Mouse (Mus musculus) lung, postnatal 10 days (tissue): ENCODE measurements around the gene Tada1.

Experiments used
- DNase-seq: peaks from one replicate; pipeline ENCODE4 v3.0.0; 2021

Gene Tada1

GRCm38 (mm10) chr1:166379013-166379629 lies at the start of gene Tada1:
Gene Tada1, plus strand, starts transcription at chr1:166379097.
- peak; percentile 95 for DNase-seq

- no peak for DNase-seq
Observed at GRCm38 (mm10) chr1:166330752-166331151, 48.1 kb upstream of the Tada1 start.

GRCm38 (mm10) chr1:166339110-166339509 lies 39.8 kb upstream of the Tada1 start:
- peak; percentile 18 for DNase-seq

GRCm38 (mm10) chr1:166342060-166342459 lies 36.8 kb upstream of the Tada1 start:
- DNase-seq, result no peak

- no peak for DNase-seq
Observed at GRCm38 (mm10) chr1:166342539-166342938, 36.4 kb upstream of the Tada1 start.

- no peak for DNase-seq
Observed at GRCm38 (mm10) chr1:166343586-166343985, 35.3 kb upstream of the Tada1 start.

- no peak for DNase-seq
Observed at GRCm38 (mm10) chr1:166344300-166345077, 34.4 kb upstream of the Tada1 start.

GRCm38 (mm10) chr1:166345602-166346001 lies 33.3 kb upstream of the Tada1 start:
- DNase-seq, result no peak

GRCm38 (mm10) chr1:166346906-166347305 lies 32.0 kb upstream of the Tada1 start:
- no peak for DNase-seq

GRCm38 (mm10) chr1:166349341-166349740 lies 29.6 kb upstream of the Tada1 start:
- DNase-seq, result no peak

- DNase-seq, result no peak
Observed at GRCm38 (mm10) chr1:166349751-166350150, 29.1 kb upstream of the Tada1 start.

GRCm38 (mm10) chr1:166360157-166360855 lies 18.6 kb upstream of the Tada1 start:
- DNase-seq, result peak; percentile 88

- no peak for DNase-seq
Observed at GRCm38 (mm10) chr1:166360896-166361295, 18.0 kb upstream of the Tada1 start.

GRCm38 (mm10) chr1:166361842-166362241 lies 17.1 kb upstream of the Tada1 start:
- DNase-seq, result no peak

GRCm38 (mm10) chr1:166362659-166363058 lies 16.2 kb upstream of the Tada1 start:
- DNase-seq, result peak; percentile 7

GRCm38 (mm10) chr1:166363122-166363521 lies 15.8 kb upstream of the Tada1 start:
- DNase-seq, result no peak

- no peak for DNase-seq
Observed at GRCm38 (mm10) chr1:166377171-166377570, 1.7 kb upstream of the Tada1 start.

- DNase-seq, result no peak
Observed at GRCm38 (mm10) chr1:166378431-166379012, 375 bp upstream of the Tada1 start.

GRCm38 (mm10) chr1:166379630-166380231 lies 834 bp downstream of the Tada1 start:
- peak; percentile 74 for DNase-seq

GRCm38 (mm10) chr1:166381336-166381735 lies 2.4 kb downstream of the Tada1 start:
- DNase-seq, result no peak

- no peak for DNase-seq
Observed at GRCm38 (mm10) chr1:166381821-166382220, 2.9 kb downstream of the Tada1 start.

- no peak for DNase-seq
Observed at GRCm38 (mm10) chr1:166382626-166383025, 3.7 kb downstream of the Tada1 start.

GRCm38 (mm10) chr1:166384614-166385013 lies 5.7 kb downstream of the Tada1 start:
- DNase-seq, result no peak
